Mouse (Mus musculus) heart, embryonic 16.5 days (tissue): ENCODE results near the gene Dnajb5. TPM values are rescaled to one million over a fixed set of nuclear protein-coding genes. Genes with fewer than 3 reads are reported as not detected.

Experiments
- ATAC-seq: fragments of 200-750 bp; cut with Nextera tagmentation; replicated peaks from 2 replicates; pipeline ENCODE4 v1.8.0; 2017; ENCODE audit warnings: moderate number of reproducible peaks; ENCODE audit not compliant: insufficient read depth, low FRiP score; ENCODE audit errors: extremely low read depth
- H3K27ac ChIP-seq: fragments of 300-500 bp; sonication (generic); 2 replicates; pipeline ENCODE4 v1.5.1; 2014; ENCODE audit warnings: mild to moderate bottlenecking, low read length, control low read depth, moderate library complexity
- H3K27me3 ChIP-seq: fragments of 300-500 bp; sonication (generic); 2 replicates; pipeline ENCODE4 v1.6.1; 2014; ENCODE audit warnings: low read length, mixed read lengths; ENCODE audit not compliant: control insufficient read depth, insufficient read depth
- H3K36me3 ChIP-seq: fragments of 300-500 bp; sonication (generic); 2 replicates; pipeline ENCODE4 v1.6.1; 2014; ENCODE audit not compliant: control insufficient read depth, insufficient read depth
- H3K4me1 ChIP-seq: fragments of 300-500 bp; sonication (generic); 2 replicates; pipeline ENCODE4 v1.6.1; 2014; ENCODE audit warnings: low read length, mixed read lengths; ENCODE audit not compliant: control insufficient read depth, insufficient read depth
- H3K4me2 ChIP-seq: fragments of 300-500 bp; sonication (generic); 2 replicates; pipeline ENCODE4 v1.6.1; 2014; ENCODE audit warnings: low read depth, mild to moderate bottlenecking, control low read depth, low read length
- H3K4me3 ChIP-seq: fragments of 300-500 bp; sonication (generic); 2 replicates; pipeline ENCODE4 v1.5.1; 2014; ENCODE audit warnings: mild to moderate bottlenecking, control low read depth, low read length
- H3K9ac ChIP-seq: fragments of 300-500 bp; sonication (generic); 2 replicates; pipeline ENCODE4 v1.6.1; 2014; ENCODE audit warnings: low read length, control low read depth
- H3K9me3 ChIP-seq: fragments of 300-500 bp; sonication (generic); replicated peaks from 2 replicates; pipeline ENCODE4 v1.6.1; 2016; ENCODE audit warnings: low read length; ENCODE audit not compliant: control insufficient read depth
- WGBS: fragments of 180-500 bp; shearing (Covaris S2); extraction: QIAGEN DNeasy Blood & Tissue Kit; methylation state at CpG from one replicate; pipeline ENCODE4 v1.1.7; 2014; 5-methylcytosine and 5-hydroxymethylcytosine counted together
- polyA plus RNA-seq: library from polyadenylated mRNA; unstranded; fragments of >200 nt; fragmentation: Nextera tagmentation; extraction: Ambion mirVana; gene quantifications from 2 replicates; pipeline ENCODE4 v1.2.1, GENCODE M21; 2015

Gene Dnajb5
- polyA plus RNA-seq, 1 experiment from 2014 or later = 17.2 TPM

DNA sequence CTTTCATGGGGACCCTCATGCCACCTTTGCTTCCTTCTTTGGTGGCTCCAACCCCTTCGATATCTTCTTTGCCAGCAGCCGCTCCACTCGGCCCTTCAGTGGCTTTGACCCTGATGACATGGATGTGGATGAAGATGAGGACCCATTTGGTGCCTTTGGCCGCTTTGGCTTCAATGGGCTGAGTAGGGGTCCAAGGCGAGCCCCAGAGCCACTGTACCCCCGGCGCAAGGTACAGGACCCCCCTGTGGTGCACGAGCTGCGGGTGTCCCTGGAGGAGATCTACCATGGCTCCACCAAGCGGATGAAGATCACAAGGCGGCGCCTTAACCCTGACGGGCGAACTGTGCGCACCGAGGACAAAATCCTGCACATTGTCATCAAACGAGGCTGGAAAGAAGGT is 7.0 kb downstream of the Dnajb5 start:
- no peaks in the 10 kb centered on the region for H3K9me3 ChIP-seq
- H3K9ac ChIP-seq = no peak overlapping the region
- H3K4me1 ChIP-seq = peaks cover 48% of the 10 kb centered on the region
- no peak for ATAC-seq
- H3K4me2 ChIP-seq = no peak overlapping the region
- no peak overlapping the region for H3K4me3 ChIP-seq
- H3K27me3 ChIP-seq = no peaks in the 10 kb centered on the region
- no peak overlapping the region for H3K27ac ChIP-seq
- peaks cover 9% of the 10 kb centered on the region for H3K36me3 ChIP-seq
- 94% methylated on average over 17 of the region's 17 CpGs for WGBS

DNA sequence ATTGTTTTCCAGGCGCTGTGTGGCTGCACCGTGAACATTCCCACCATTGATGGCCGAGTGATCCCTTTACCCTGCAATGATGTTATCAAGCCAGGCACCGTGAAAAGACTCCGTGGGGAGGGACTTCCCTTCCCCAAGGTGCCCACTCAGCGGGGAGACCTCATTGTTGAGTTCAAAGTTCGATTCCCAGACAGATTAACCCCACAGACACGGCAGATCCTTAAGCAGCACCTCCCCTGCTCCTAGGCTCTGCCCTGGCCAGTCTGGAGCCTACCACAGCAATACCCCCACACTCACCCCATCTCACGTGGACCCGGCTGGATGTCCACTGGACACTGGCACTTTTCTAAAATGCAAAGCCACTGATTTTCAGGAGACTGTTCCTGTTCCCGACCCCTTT is 7.7 kb downstream of the Dnajb5 start:
- Histone ChIP-seq H3K4me1 (peaks cover 40% of the 10 kb centered on the region), H3K4me2 (no peak overlapping the region), H3K9ac (peak overlapping the region; percentile 5), H3K36me3 (peaks cover 9% of the 10 kb centered on the region), H3K9me3 (no peaks in the 10 kb centered on the region), H3K27me3 (no peaks in the 10 kb centered on the region), H3K27ac (peak overlapping the region; percentile 94; the same call in 1 of the 2 replicates), H3K4me3 (no peak overlapping the region)
- no peak for ATAC-seq
- WGBS = 78% methylated on average over 11 of the region's 11 CpGs

DNA sequence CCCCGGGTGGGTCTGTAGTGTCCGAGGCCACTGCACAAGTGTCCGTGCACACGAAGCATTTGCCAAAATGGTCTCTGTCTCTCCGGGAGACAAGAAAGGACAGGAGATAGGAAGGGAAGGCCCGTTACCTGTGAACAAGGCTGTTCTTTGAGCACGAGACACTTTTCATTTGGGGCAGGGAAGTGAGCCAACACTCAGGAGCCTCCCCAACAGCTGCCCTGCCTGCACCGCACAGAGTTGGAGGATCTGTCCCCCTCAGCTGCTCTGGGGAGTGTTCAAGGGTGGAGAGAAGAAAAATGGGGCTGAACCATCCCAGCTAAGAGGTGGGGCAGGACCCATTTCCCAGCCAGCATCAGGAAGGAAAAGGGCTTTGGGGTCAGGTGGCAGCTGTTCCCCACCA is 8.4 kb downstream of the Dnajb5 start:
- WGBS = 65% methylated on average over 8 of the region's 8 CpGs
- H3K4me2 ChIP-seq = no peak overlapping the region
- H3K4me3 ChIP-seq = no peak overlapping the region
- H3K36me3 ChIP-seq = peaks cover 9% of the 10 kb centered on the region
- peak overlapping the region; percentile 94 for H3K27ac ChIP-seq
- no peaks in the 10 kb centered on the region for H3K9me3 ChIP-seq
- H3K27me3 ChIP-seq = no peaks in the 10 kb centered on the region
- peak overlapping the region; percentile 63 for H3K9ac ChIP-seq
- ATAC-seq = no peak
- H3K4me1 ChIP-seq = peaks cover 34% of the 10 kb centered on the region

DNA sequence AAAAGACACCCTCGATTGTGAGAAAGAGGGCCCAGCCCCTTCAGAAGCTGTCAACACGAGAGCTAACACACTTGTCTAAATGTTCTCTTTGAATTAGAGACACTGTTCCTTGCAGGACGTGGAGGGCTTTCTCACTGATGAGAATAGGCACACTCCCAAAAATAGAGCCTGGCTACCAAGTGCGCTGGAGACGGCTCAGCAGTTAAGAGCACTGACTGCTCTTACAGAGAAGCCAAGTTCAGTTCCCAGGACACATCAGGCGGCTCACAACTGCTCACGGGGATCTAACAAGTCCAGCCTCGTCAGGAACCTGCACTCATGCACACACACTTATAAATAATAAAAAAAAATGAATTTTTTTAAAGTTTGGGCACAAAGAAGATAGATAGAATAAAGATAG is 9.3 kb downstream of the Dnajb5 start:
- peaks cover 9% of the 10 kb centered on the region for H3K36me3 ChIP-seq
- 29% methylated on average over 8 of the region's 8 CpGs for WGBS
- no peaks in the 10 kb centered on the region for H3K27me3 ChIP-seq
- peaks cover 29% of the 10 kb centered on the region for H3K4me1 ChIP-seq
- peak overlapping the region; percentile 94 for H3K27ac ChIP-seq
- H3K9me3 ChIP-seq = 0 out of 2 replicates have a peak, but pooled peaks cover 2% of the 10 kb centered on the region
- H3K4me3 ChIP-seq = no peak overlapping the region
- H3K9ac ChIP-seq = peak overlapping the region; percentile 65
- H3K4me2 ChIP-seq = 0 out of 2 replicates have a peak overlapping the region, but pooled peaks have one; percentile 15
- peak; percentile 61 for ATAC-seq

DNA sequence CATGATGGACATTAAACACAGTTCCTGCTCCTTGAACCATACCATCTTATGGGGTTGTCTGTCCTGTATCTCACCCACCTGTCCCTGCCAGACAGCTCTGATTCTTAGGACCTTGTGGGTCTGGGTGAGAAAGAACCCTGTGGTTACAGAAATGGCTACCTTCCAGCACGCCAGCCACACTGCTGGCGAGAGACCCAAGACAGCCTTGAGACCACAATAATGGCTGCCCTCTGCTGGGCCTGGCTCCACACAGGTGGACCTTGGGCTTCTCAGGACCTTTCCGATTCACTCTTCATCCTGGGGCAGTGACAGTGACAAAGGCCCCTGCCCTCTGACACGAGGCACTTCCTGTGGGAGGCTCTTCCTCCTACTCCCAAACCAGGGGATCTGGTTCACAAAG is 9.8 kb downstream of the Dnajb5 start:
- no peak for ATAC-seq
- Histone ChIP-seq H3K36me3 (peaks cover 9% of the 10 kb centered on the region), H3K9me3 (0 out of 2 replicates have a peak, but pooled peaks cover 2% of the 10 kb centered on the region), H3K27me3 (no peaks in the 10 kb centered on the region), H3K4me2 (no peak overlapping the region), H3K27ac (peak overlapping the region; percentile 94), H3K4me3 (no peak overlapping the region), H3K9ac (peak overlapping the region; percentile 65), H3K4me1 (peaks cover 28% of the 10 kb centered on the region)
- WGBS = 59% methylated on average over 4 of the region's 4 CpGs

DNA sequence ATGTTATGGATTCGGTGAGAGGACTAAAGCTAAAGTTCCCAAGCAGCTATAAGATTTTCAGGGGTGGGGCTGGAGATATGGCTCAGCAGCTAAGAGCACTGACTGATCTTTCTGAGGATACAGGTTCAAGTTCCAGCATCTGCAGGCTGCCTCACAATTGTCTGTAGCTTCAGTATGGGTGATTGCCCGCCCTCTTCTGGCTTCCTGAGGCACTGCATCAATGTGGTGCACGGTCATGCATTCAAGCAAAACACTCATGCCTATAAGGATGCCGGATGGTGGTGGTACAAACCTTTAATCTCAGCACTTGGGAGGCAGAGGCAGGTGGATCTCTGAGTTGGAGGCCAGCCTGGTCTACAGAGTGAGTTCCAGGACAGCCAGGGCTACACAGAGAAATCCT is 12.0 kb downstream of the Dnajb5 start:
- no peak overlapping the region for H3K4me2 ChIP-seq
- WGBS = 35% methylated on average over 4 of the region's 4 CpGs
- H3K9me3 ChIP-seq = 0 out of 2 replicates have a peak, but pooled peaks cover 2% of the 10 kb centered on the region
- H3K27me3 ChIP-seq = no peaks in the 10 kb centered on the region
- no peak overlapping the region for H3K9ac ChIP-seq
- no peak overlapping the region for H3K4me3 ChIP-seq
- H3K36me3 ChIP-seq = peaks cover 8% of the 10 kb centered on the region
- no peak overlapping the region for H3K27ac ChIP-seq
- no peak for ATAC-seq
- H3K4me1 ChIP-seq = peaks cover 27% of the 10 kb centered on the region

DNA sequence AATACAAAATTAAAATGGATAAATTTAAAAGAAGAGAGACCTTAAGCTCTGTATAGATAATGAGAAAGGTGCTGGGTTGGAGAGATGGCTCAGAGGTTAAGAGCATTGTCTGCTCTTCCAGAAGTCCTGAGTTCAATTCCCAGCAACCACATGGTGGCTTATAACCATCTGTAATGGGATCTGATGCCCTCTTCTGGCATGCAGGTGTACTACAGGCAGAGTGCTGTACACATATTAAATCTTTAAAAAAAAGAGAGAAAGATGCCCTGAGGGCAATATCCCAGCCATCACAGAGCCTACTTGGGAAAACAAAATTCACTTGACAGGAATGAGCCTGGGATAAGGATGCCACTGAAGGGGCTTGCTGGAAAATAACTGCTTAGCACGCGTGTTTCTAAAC is 13.9 kb downstream of the Dnajb5 start:
- H3K36me3 ChIP-seq = no peaks in the 10 kb centered on the region
- no peak overlapping the region for H3K4me3 ChIP-seq
- no peak overlapping the region for H3K4me2 ChIP-seq
- no peak for ATAC-seq
- no peaks in the 10 kb centered on the region for H3K27me3 ChIP-seq
- peaks cover 22% of the 10 kb centered on the region for H3K4me1 ChIP-seq
- H3K9ac ChIP-seq = no peak overlapping the region
- 57% methylated on average over 2 of the region's 2 CpGs for WGBS
- H3K27ac ChIP-seq = no peak overlapping the region
- H3K9me3 ChIP-seq = 0 out of 2 replicates have a peak, but pooled peaks cover 2% of the 10 kb centered on the region

DNA sequence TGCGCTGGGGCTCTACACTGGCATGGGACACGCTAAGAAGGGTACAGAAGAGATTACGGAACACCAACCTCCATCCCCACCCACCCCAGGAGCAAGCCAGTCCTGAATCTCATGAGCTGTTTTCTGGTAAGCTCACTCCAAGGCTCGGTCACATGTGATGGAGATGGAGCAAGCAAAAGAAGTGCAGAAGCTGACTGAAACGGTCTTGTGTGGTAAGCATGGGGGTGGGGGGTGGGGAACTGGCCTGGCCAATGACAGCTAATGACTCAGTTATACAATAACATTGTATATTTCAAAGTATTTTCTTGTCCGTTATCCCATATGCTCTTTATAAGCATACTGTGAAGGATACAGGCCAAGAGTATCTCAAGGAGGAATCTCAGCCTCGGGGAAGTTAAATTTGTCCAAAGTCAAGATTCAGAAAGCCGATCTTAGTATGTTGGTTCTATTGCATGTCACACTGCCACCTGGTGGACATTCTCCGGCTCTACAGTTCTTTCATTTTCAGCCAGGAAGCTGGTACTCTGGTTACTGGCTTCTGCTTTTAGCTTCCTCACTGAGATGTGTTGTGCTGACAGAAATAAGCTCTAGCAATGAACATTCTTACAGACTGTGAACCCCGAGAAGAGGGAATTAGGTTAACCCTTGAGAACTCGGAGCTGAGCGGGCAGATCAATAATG is 15.6 kb downstream of the Dnajb5 start:
- H3K4me3 ChIP-seq = peak overlapping the region; percentile 24; the same call in 1 of the 2 replicates
- H3K9me3 ChIP-seq = 0 out of 2 replicates have a peak, but pooled peaks cover 2% of the 10 kb centered on the region
- H3K27ac ChIP-seq = no peak overlapping the region
- H3K4me2 ChIP-seq = peak overlapping the region; percentile 41
- 16% methylated on average over 12 of the region's 12 CpGs for WGBS
- ATAC-seq = peak; percentile 21; the same call in 1 of the 2 replicates
- H3K9ac ChIP-seq = 0 out of 2 replicates have a peak overlapping the region, but pooled peaks have one; percentile 6
- H3K36me3 ChIP-seq = no peaks in the 10 kb centered on the region
- H3K27me3 ChIP-seq = no peaks in the 10 kb centered on the region
- H3K4me1 ChIP-seq = peaks cover 7% of the 10 kb centered on the region

DNA sequence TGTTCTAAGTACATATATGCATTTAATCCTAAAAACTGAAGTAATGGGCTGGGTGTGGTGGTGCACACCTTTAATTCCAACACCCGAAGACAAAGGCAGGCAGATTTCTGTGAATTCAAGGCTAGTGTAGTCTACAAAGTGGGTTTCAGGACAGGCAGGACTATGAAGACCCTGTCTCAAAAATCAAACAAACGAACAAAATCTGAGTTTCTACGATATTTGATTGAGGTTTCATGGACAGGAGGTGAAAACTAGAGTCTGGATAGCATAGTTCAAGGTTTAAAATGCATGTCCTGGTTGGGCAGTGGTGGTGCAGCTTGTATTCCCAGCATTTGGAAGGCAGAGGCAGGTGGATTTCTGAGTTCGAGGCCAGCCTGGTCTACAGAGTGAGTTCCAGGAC is 19.7 kb downstream of the Dnajb5 start, which contains the start of gene 1700022I11Rik:
TSS of gene 1700022I11Rik (plus strand) at position 301 of the 400 bp plus-strand sequence.
- H3K4me2 ChIP-seq = no peak within 1 kb of the TSS
- H3K36me3 ChIP-seq = no peaks in the 10 kb centered on the region
- H3K9me3 ChIP-seq = no peaks in the 10 kb centered on the region
- no peak within 1 kb of the TSS for H3K27ac ChIP-seq
- H3K9ac ChIP-seq = no peak within 1 kb of the TSS
- H3K27me3 ChIP-seq = no peaks in the 10 kb centered on the region
- H3K4me1 ChIP-seq = peaks cover 12% of the 10 kb centered on the region; the same call in 1 of the 2 replicates
- WGBS = 90% methylated on average over 4 of the region's 4 CpGs
- H3K4me3 ChIP-seq = no peak within 1 kb of the TSS
- ATAC-seq = no peak
